Mouse (Mus musculus) embryo, embryonic 10 days (tissue): Measurements from ENCODE around the gene Gm5934.
"Not testable (repeated sequence)": the region's sequence is repeated elsewhere in the genome, so short reads cannot be mapped to it uniquely, and the experiment has no call there.

Experiments
- DNase-seq: peaks from one replicate; pipeline ENCODE4 v3.0.0-alpha.2; 2015; ENCODE audit warnings: low spot score

Gm5934 gene

GRCm38 (mm10) chrX:24500660-24501059 lies at the start of gene Gm5934:
Gm5934 (minus strand) TSS chrX:24500760.
- not testable (repeated sequence) for DNase-seq
